Mouse (Mus musculus): ENCODE data around the gene Cradd. TPM values are rescaled to one million over a fixed set of nuclear protein-coding genes. Genes with fewer than 3 reads are reported as not detected.

The Cradd gene
- polyA plus RNA-seq, 1 experiment from 2014 or later: 10.4 TPM

DNA sequence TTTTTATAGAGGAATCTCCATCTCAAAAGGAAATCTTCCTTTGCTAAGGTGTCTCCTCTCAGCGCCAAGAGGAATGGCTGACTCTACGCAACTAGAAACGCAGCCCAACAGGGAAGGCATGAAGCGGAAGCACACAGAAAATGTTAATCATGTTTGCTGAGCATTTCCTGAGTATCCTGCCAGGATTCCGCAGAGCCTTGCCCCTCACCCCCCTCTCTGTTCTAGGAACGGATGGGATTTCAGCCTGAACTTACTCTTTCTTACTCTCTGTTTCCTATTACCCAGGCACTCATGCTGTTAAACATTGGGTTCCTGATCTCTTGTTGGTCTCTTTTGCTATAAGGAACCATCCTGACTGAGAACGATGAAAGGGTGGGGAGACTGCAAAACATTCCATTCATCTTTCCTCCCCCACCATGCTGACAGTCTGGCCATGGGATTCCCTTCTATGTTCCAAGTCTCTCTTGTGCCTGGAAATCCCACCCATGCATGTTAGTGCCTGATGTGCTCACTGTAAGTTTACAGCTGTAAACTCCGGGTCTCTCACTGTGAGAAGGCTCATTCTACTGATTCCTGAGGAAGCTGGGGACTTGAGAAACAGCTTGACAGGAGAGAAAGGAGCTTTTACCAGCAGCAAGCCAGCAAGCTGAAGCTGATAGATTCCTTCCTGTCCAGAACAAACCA is 161.1 kb downstream of the Cradd start:
- Histone ChIP-seq H3K4me2 (ENCODE audit: low read length) (no peak overlapping the region), H3K36me3 (ENCODE audit: control insufficient read depth, insufficient read depth) (no peaks in the 10 kb centered on the region), H3K4me1 (replicated peaks; ENCODE audit: control insufficient read depth, insufficient read depth, low read length) (0 out of 2 replicates have a peak, but pooled peaks cover 3% of the 10 kb centered on the region), H3K27me3 (replicated peaks; ENCODE audit: control insufficient read depth, insufficient read depth, low read length) (no peaks in the 10 kb centered on the region), H3K9me3 (ENCODE audit: control insufficient read depth, low read length) (no peaks in the 10 kb centered on the region), H3K27ac (ENCODE audit: low read length) (no peak overlapping the region), H3K4me3 (replicated peaks; ENCODE audit: low read length) (no peak overlapping the region), H3K9ac (replicated peaks; ENCODE audit: low read depth, low read length) (no peak overlapping the region)
- 64% methylated on average over 8 of the region's 8 CpGs for WGBS
- ATAC-seq: no peak

- Histone ChIP-seq H3K4me2 (ENCODE audit: low read length) (no peak overlapping the region), H3K36me3 (ENCODE audit: control insufficient read depth, insufficient read depth) (no peaks in the 10 kb centered on the region), H3K4me1 (replicated peaks; ENCODE audit: control insufficient read depth, insufficient read depth, low read length) (0 out of 2 replicates have a peak, but pooled peaks cover 3% of the 10 kb centered on the region), H3K9me3 (ENCODE audit: control insufficient read depth, low read length) (no peaks in the 10 kb centered on the region), H3K4me3 (replicated peaks; ENCODE audit: low read length) (no peak overlapping the region), H3K27me3 (replicated peaks; ENCODE audit: control insufficient read depth, insufficient read depth, low read length) (no peaks in the 10 kb centered on the region), H3K27ac (ENCODE audit: low read length) (no peak overlapping the region), H3K9ac (replicated peaks; ENCODE audit: low read depth, low read length) (no peak overlapping the region)
- 71% methylated on average over 9 of the region's 9 CpGs for WGBS
- no peak for ATAC-seq
Measured at GRCm38 (mm10) chr10:95159675-95160256, 164.2 kb downstream of the Cradd start.

DNA sequence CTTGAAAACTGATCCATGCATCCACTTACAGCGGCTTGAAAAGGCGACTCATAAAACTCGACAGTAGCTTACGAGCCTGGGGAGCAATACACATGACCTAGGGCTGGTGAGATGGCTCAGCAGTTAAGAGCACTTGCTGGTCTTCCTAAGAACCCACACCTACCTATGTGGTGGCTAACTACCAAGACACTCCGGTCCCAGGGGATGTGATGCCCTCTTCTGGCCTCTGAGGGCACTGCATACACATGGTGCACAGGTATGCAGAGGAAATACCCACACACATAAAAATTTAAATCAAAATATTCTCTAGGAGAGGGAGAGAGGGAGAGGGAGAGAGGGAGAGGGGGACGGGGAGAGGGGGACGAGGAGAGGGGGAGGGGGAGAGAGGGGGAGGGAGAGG is 167.5 kb downstream of the Cradd start:
- H3K9me3 ChIP-seq (ENCODE audit: control insufficient read depth, low read length): no peaks in the 10 kb centered on the region
- WGBS: 90% methylated on average over 5 of the region's 7 CpGs
- H3K36me3 ChIP-seq (ENCODE audit: control insufficient read depth, insufficient read depth): no peaks in the 10 kb centered on the region
- no peak overlapping the region for H3K4me3 ChIP-seq (replicated peaks; ENCODE audit: low read length)
- no peaks in the 10 kb centered on the region for H3K27me3 ChIP-seq (replicated peaks; ENCODE audit: control insufficient read depth, insufficient read depth, low read length)
- H3K27ac ChIP-seq (ENCODE audit: low read length): no peak overlapping the region
- no peak overlapping the region for H3K4me2 ChIP-seq (ENCODE audit: low read length)
- no peak overlapping the region for H3K9ac ChIP-seq (replicated peaks; ENCODE audit: low read depth, low read length)
- no peak for ATAC-seq
- no peaks in the 10 kb centered on the region for H3K4me1 ChIP-seq (replicated peaks; ENCODE audit: control insufficient read depth, insufficient read depth, low read length)

DNA sequence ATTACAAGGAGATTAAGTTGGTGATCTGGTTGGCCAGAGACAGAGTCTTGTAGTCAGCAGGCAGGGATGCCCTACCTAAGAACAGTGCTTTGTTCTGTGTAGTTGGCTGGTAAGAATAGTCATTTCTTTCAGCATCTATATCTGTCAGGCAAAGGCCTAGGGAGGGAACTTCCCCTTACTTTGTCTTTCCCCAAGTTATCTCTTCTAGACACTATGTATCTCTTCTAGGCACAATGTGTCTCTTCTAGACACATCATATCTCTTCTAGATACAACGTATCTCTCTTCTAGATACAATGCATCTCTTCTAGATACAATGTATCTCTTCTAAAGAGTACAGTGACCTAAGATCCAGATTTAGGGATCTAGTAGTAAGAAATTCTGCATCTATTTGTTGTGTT is 169.3 kb downstream of the Cradd start:
- Histone ChIP-seq H3K4me2 (ENCODE audit: low read length) (no peak overlapping the region), H3K27me3 (replicated peaks; ENCODE audit: control insufficient read depth, insufficient read depth, low read length) (no peaks in the 10 kb centered on the region), H3K4me1 (replicated peaks; ENCODE audit: control insufficient read depth, insufficient read depth, low read length) (no peaks in the 10 kb centered on the region), H3K9me3 (ENCODE audit: control insufficient read depth, low read length) (no peaks in the 10 kb centered on the region), H3K27ac (ENCODE audit: low read length) (no peak overlapping the region), H3K36me3 (ENCODE audit: control insufficient read depth, insufficient read depth) (no peaks in the 10 kb centered on the region), H3K9ac (replicated peaks; ENCODE audit: low read depth, low read length) (no peak overlapping the region), H3K4me3 (replicated peaks; ENCODE audit: low read length) (no peak overlapping the region)
- 87% methylated on average over 1 of the region's 1 CpGs for WGBS
- no peak for ATAC-seq

GRCm38 (mm10) chr10:95153224-95153623 is 170.7 kb downstream of the Cradd start:
- Histone ChIP-seq H3K27ac (ENCODE audit: low read length) (no peak overlapping the region), H3K36me3 (ENCODE audit: control insufficient read depth, insufficient read depth) (no peaks in the 10 kb centered on the region), H3K9ac (replicated peaks; ENCODE audit: low read depth, low read length) (no peak overlapping the region), H3K27me3 (replicated peaks; ENCODE audit: control insufficient read depth, insufficient read depth, low read length) (no peaks in the 10 kb centered on the region), H3K9me3 (ENCODE audit: control insufficient read depth, low read length) (no peaks in the 10 kb centered on the region), H3K4me1 (replicated peaks; ENCODE audit: control insufficient read depth, insufficient read depth, low read length) (no peaks in the 10 kb centered on the region), H3K4me2 (ENCODE audit: low read length) (no peak overlapping the region), H3K4me3 (replicated peaks; ENCODE audit: low read length) (no peak overlapping the region)
- 82% methylated on average over 7 of the region's 7 CpGs for WGBS
- no peak for ATAC-seq

DNA sequence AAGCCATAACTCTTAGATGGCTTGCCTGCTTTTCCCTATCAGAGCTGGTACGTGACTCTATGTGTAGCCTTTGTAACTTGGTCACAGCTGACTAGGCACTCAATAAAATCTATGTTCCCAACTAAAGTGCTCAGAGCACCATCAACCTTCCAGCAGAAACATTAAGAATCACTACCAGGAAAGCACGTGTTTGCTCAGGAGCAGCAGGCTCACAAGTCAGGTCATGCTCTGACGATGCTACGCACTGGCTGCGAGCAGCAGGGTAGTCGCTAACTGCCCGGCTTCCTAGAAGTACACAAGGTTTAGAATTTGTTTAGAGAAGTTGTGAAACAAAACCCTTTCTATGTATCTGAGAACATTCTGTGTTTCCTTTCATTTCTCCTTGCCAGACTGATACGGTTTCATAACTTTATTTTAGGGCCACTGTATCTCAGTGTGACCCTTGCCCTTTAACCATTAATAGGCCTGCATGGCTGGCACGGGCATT is 171.4 kb downstream of the Cradd start:
- no peaks in the 10 kb centered on the region for H3K27me3 ChIP-seq (replicated peaks; ENCODE audit: control insufficient read depth, insufficient read depth, low read length)
- no peak for ATAC-seq
- no peak overlapping the region for H3K4me3 ChIP-seq (replicated peaks; ENCODE audit: low read length)
- no peak overlapping the region for H3K27ac ChIP-seq (ENCODE audit: low read length)
- H3K4me2 ChIP-seq (ENCODE audit: low read length): no peak overlapping the region
- H3K9ac ChIP-seq (replicated peaks; ENCODE audit: low read depth, low read length): no peak overlapping the region
- H3K9me3 ChIP-seq (ENCODE audit: control insufficient read depth, low read length): no peaks in the 10 kb centered on the region
- 90% methylated on average over 9 of the region's 9 CpGs for WGBS
- H3K36me3 ChIP-seq (ENCODE audit: control insufficient read depth, insufficient read depth): no peaks in the 10 kb centered on the region
- H3K4me1 ChIP-seq (replicated peaks; ENCODE audit: control insufficient read depth, insufficient read depth, low read length): no peaks in the 10 kb centered on the region

- Histone ChIP-seq H3K36me3 (ENCODE audit: control insufficient read depth, insufficient read depth) (no peaks in the 10 kb centered on the region), H3K27ac (ENCODE audit: low read length) (no peak overlapping the region), H3K4me2 (ENCODE audit: low read length) (no peak overlapping the region), H3K9ac (replicated peaks; ENCODE audit: low read depth, low read length) (no peak overlapping the region), H3K4me3 (replicated peaks; ENCODE audit: low read length) (no peak overlapping the region), H3K4me1 (replicated peaks; ENCODE audit: control insufficient read depth, insufficient read depth, low read length) (peaks cover 11% of the 10 kb centered on the region), H3K9me3 (ENCODE audit: control insufficient read depth, low read length) (no peaks in the 10 kb centered on the region), H3K27me3 (replicated peaks; ENCODE audit: control insufficient read depth, insufficient read depth, low read length) (no peaks in the 10 kb centered on the region)
- no peak for ATAC-seq
- 89% methylated on average over 6 of the region's 6 CpGs for WGBS
Measured at GRCm38 (mm10) chr10:95151012-95151768, 172.7 kb downstream of the Cradd start.

DNA sequence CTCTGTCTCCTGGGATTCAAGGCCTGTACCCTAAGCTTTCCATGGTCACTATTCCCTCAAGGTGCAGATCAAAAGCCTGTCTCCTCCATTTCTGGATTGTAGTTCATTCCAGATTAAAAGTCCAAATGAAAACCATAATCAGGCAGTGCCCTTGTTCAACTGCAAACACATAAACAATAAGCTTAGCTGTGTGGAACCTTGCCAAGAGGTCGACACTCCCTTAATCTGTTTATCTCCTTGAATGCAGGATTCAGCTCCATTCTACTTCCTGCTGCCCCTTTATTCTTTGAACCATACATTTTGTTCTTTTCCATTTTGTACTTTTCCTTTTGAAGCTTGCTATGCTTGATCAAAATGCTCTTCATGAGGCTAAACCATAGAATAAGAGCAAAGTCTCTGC is 174.3 kb downstream of the Cradd start:
- 11% methylated on average over 1 of the region's 1 CpGs for WGBS
- no peaks in the 10 kb centered on the region for H3K27me3 ChIP-seq (replicated peaks; ENCODE audit: control insufficient read depth, insufficient read depth, low read length)
- no peak overlapping the region for H3K27ac ChIP-seq (ENCODE audit: low read length)
- H3K4me2 ChIP-seq (ENCODE audit: low read length): no peak overlapping the region
- no peak overlapping the region for H3K4me3 ChIP-seq (replicated peaks; ENCODE audit: low read length)
- H3K9me3 ChIP-seq (ENCODE audit: control insufficient read depth, low read length): no peaks in the 10 kb centered on the region
- H3K4me1 ChIP-seq (replicated peaks; ENCODE audit: control insufficient read depth, insufficient read depth, low read length): peaks cover 22% of the 10 kb centered on the region
- no peak overlapping the region for H3K9ac ChIP-seq (replicated peaks; ENCODE audit: low read depth, low read length)
- ATAC-seq: no peak
- no peaks in the 10 kb centered on the region for H3K36me3 ChIP-seq (ENCODE audit: control insufficient read depth, insufficient read depth)

- WGBS: 95% methylated on average over 3 of the region's 3 CpGs
- no peak overlapping the region for H3K9ac ChIP-seq (replicated peaks; ENCODE audit: low read depth, low read length)
- H3K27me3 ChIP-seq (replicated peaks; ENCODE audit: control insufficient read depth, insufficient read depth, low read length): no peaks in the 10 kb centered on the region
- no peaks in the 10 kb centered on the region for H3K36me3 ChIP-seq (ENCODE audit: control insufficient read depth, insufficient read depth)
- no peak overlapping the region for H3K4me2 ChIP-seq (ENCODE audit: low read length)
- H3K9me3 ChIP-seq (ENCODE audit: control insufficient read depth, low read length): no peaks in the 10 kb centered on the region
- ATAC-seq: no peak
- no peak overlapping the region for H3K27ac ChIP-seq (ENCODE audit: low read length)
- peaks cover 31% of the 10 kb centered on the region for H3K4me1 ChIP-seq (replicated peaks; ENCODE audit: control insufficient read depth, insufficient read depth, low read length)
- H3K4me3 ChIP-seq (replicated peaks; ENCODE audit: low read length): no peak overlapping the region
Measured at GRCm38 (mm10) chr10:95148641-95149040, 175.3 kb downstream of the Cradd start.
